Mouse (Mus musculus) lung, postnatal 4 days (tissue): ENCODE results near the gene Fam129b.

Experiments
- DNase-seq, 2 experiments: peaks; one replicate each; pipeline ENCODE4 v3.0.0; 2021

Gene Fam129b

DNA sequence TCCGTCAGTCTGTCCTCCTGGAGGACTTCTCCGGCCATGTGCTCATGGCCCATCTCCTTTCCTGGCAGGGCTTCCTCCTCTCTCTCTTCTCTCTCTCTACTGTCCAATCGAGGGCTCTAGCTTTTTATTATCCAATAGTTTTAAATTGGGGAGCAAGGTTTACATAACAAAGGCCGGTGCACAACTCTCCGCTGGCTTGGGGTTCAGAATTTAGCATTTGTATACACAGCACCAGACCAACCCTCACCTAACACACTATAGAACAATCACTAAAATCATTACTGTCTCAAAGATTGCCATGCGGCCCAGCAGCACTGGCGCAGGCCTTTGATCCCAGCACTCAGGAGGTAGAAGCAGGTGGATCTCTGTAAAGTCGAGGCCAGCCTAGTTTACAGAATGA is 15.1 kb upstream of the Fam129b start:
- DNase-seq: no peak

DNA sequence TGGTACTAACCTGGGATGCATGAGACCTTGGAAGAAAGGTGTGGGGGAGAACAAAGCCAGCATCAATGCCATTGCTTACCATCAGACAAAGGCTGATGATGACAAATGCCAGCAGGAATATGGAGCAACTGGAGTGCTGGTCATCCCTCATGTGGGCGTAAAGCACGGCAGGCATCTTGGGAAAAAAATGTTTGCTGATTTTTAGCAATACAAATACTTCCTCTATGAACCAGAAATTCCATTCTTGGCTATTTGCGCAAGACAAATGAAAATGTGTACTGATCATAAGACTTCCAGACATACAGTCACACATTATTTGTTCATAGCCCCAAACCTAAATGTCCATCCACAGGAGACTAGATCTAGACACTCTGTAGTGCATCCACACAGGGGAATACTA is 12.6 kb upstream of the Fam129b start:
- no peak for DNase-seq

DNA sequence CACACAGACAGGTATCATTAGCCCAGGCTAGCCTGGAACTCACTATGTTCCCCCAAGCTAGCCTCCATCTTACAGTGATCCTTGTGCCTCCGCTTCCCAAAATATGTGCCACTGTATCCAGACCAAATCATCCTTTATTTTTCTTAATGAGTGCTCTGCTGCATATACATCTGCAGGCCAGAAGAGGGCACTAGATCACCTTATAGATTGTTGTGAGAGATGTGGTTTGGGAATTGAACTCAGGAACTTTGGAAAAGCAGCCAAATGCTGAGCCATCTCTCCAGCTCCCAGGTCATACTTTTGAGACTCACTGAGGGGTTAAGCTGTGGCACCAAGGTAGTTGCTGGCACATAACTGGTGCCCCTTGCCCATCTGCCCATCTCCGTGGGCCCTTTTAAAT is 11.2 kb upstream of the Fam129b start:
- peak in 1 of 2 experiments; percentile 55 for DNase-seq

DNA sequence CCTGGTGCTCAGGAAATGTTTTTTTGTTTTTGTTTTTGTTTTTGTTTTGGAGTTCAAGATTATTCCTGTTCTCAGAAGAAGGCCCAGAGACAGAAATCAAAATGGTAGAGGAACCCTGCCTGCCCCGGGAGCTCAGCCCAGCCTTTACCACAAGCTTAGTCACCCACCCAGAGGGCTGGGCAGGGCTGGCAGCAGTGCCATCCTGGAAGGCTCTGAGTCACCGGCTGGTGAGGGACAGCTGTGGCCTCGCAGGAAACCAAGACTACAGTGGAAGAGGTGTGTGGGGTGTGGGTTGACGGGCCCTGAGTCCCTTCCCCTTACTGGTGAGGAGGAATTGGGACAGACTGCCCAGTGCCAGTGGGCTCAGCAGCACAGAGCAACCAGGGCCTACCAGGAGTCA is 8.6 kb upstream of the Fam129b start:
- DNase-seq: peak; percentile 44 to 55

DNA sequence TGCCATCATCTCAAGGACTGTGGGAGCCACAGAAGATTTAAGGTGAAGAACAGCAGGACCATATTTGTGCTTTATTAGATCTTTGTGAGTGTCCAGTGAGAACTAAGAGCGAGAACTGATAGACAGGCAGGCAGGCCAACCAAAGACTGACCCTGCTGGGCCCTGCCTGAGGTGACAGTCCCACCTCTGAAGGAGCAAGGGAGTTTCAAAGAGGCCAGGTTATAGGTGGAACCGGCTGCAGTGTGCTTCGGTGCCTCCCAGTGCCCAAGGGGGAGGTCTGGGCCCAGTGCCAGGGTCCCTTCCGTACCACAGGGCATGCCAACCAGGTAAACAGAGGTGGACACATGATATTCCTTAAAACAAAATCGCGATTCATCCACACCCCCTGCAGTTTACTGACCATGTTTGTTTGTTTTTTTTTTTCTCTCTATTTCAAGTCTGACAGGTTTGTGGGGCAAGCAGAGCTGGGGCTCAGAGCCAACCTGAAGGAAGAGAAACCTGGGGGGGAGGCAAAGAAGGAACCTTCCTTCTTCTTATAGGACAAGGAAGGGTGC is 6.1 kb upstream of the Fam129b start:
- peak; percentile 78 to 89 for DNase-seq

DNA sequence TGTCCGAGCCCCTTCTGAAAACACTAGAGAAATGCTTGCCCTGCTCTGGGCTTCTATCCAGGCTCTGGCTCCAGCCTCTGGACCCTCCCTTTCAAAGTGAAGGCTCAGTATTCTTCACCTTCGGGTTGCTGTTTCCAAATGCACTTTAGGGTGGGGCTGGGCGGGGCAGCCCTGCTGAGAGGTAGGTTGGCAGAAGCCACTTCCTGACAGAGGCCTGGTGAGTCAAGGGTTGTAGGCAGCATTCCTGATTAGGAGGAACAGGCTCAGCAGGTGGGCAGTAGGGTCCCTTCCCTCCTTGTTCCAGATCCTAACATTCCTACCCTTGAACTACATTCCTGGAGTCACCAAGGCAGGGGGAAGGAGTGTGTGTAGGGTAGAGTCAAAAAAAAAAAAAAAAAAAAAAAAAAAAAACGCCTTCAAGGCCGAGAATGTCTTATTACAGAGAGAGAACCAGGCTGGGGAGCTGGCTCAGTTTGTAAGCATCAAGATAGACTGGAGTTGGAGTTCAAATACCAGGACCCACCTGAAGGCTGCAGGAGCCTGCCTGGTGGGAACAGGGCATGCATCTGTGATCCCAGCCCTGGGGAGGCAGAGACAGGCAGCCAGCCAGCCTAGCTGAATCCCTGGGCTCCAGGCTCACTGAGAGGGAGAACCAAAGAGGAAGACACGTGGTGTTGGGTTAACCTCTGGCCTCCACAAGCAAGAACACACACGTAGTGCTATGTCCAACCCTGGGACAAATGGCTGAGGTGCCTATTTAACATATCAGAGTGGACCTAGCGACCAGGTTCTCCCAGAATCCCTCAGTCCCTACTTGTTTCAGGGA is 5.4 kb upstream of the Fam129b start:
- peak; percentile 55 to 81 for DNase-seq

DNA sequence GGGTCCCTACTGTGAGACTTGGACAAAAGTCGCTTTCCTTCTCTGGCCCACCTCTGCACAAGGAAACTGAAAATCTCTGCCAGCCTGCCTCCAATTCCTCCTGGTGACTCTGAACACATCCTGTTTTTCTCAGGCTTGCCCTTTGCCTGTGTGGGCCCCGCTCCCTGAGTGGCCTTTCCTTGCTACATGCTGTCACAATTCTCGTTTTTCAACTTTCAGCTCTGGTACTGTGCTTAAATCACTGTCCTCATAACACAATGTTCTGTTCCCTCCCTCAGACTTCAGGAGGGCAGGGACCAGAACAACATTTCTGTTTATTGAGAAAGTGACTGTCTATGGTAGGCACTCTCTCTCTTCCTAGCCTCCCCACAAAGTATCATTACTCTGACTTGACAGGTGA is 1.8 kb upstream of the Fam129b start:
- DNase-seq: no peak

DNA sequence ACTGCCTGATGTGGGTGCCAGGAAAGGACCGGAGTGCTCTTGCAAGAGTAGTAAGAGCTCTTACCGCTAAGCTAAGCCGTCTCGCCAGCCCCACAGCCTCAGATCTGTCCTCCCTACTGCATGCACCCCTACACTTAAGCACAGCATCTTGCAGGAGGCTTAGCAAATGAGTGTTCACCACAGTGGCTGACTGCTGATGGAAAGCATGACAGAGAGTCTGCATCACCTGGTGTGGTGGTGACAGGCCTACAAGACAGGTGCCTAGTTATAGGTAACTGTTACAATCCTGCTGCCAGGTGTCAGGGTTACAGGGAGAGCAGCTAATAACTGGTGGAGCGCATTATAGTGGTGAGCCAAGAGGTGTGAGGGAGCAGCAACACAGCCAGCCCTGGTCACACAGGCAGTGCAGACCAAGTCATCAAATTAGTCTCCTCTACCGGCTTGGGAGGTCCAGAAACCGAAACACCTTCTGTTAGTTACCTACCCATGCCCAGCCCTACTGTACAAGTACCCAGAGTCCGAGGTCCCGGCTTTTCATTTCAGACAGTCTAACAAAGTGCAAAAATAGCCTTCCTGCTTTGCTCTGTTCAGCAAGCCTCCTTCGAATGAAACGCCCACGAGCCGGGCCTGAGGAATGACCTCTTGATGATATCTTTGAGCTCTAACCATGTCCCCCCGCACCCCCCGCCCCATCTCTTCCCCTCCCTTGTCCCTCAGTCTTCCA is 801 bp upstream of the Fam129b start:
- DNase-seq: peak in 1 of 2 experiments; percentile 73

DNA sequence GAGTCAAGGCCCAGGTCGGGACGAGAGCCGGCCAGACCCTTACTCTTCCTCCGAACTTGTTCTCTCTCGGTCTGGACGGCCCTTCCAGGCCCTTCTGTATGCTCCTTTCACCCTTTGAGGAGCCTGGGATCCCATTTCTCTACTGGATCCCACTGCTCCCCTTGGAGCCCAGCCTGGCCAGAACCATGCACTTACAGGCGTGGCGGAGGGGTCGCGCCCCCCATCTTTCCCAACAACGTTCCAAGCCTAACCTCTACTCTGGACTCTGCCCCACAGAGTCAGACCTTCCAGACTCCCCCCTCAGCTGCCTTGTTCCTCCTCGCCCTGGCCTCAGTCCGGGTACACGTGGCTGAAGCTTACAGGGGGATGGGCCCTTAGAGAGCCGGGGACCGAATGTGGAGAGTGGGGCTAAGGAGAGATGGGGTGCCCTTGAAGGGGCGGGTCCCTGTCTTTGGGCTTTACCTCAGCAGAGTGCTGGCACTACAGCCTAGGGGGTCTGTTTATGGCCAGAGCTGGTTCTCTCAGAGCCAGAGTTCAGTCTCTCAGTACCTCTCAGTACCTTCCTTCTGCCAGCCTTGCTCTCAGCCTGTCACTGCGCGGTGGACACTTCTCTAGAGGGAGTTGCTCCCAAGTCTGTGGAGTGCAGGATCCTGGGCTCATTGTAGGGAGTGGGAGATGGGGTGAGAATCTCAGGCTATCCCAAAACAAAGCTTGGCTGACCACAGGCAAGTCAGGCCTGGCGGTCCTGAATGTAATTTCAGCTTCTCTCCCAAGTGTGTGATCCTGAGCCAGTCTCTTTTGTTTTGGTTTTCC is 782 bp downstream of the Fam129b start:
- peak; percentile 31 to 50 for DNase-seq

DNA sequence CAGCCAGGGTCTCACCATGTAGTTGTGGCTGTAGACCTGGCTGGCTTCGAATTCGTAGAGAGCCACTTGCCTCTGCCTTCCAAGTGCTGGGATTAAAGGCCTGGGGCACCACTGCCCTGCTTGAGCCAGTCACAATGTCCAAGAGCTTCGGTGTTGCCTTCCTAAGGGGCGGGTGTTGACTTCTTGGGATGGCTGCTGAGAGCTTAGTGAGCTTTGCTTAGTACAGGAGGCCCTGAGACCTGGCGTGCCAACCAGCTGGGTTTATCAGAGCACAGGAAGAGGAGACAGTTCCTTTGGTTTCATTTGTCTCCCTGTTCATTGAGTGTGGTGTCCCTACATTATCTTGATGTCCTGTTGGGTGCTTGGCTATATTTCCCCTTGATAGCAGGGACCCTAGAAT is 1.4 kb downstream of the Fam129b start:
- DNase-seq: peak; percentile 34 to 39

DNA sequence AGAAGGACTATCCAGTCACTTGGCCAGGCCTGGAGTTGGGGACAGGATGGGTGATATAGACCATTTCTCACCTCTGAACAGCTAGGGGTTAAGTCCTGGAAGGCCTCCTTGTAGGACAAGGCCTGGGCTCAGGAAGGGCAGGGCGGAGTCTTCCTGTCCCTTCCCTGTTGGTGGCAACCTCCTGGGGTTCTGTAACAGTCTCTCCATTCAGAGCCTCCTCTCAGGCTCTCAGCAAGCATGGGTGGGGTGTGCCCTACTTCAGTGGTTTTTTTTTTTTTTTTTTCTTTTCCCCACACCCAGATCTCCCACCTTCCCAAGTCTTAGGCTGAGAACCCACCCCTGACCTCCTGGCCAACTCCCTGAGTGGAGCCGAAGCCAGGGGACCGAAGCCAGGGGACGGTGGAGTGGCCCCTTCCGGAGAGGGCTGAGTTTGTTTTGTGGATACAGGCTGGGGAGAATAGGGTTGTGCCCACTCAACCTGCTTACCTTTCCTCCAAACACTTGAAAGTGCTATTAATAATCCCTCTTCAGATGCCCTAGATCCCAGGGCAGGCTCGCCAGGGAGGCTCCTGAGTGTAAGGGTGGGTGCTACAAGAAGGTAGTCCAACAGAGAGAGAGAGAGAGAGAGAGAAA is 2.0 kb downstream of the Fam129b start:
- DNase-seq: peak; percentile 82 to 93

DNA sequence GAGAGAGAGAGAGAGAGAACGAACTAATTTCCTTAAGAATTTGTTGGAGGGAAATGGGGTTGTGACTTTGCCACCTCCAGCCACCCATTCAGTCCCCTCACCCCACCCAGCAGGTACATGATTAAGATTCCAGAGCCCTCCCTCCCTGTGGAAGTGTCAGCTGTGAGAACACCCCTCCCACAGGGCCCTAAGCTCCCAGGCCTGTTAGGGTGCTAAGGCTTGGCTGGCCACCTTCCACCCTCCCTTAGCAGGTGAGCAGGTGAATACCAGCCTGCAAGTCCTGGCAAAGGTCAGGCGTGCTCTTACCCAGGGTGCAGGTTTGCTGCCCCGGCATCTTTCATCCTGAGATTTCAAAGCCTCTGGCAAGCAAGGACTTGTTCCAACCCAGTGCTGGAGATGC is 2.5 kb downstream of the Fam129b start:
- DNase-seq: peak; percentile 52 to 76

DNA sequence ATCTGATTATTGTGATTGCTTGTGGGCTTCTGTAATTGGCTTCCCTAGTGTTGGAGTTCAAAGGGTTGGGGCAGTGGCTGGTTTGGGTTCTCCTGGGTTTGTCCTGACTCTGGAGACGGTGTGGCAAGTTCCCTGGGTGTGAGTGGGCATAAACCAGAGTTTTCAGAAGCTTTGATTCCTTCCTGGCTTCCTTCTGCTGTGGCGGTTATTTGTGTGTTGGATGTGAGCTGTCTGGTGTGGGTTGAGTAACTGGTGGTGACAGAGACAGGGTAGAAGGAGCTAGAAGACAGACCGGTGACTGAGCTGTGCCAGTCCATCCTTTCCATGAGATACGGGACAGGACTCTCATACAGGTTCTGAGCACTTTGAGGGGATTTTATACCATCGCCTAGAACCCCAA is 3.7 kb downstream of the Fam129b start:
- no peak for DNase-seq

DNA sequence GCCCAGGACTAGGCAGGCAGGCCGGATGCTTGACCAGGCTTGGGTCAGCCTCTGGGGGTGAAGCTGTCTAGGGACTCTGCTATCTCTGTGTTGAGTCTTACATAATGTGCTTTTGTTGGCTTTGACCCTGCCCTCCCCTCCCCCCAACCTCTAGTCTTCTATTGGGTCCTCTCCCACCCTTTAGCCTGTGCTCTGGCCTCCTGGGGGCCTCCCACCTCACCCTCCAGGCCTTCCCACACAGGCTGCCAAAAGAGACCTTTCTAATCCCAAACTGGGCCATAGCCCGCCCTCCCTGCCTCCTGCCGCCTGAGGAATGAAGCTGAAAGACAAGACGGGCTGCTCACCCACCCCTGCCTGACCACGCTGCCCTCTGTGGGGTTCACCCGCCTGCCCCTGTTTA is 5.1 kb downstream of the Fam129b start:
- DNase-seq: peak in 1 of 2 experiments; percentile 47

DNA sequence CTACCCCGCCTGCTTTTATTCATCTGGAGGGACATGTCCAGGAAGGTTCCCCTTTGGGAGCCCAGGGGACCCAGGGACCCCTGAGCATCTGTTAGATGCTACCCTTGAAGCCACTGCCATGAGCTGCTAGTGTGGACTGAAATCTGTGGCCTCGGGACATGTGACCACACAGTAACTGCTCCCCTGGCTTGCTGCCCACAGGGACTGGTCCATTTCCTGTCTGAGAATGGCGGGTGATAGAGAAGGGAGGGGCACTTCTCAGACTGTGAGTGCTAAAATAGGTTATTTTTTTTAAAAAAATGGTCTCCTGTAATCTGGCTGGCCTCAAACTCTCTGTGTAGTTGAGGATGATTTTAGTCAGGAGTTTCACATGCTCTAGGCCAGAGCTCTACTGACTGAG is 5.8 kb downstream of the Fam129b start:
- peak; percentile 90 to 92 for DNase-seq

DNA sequence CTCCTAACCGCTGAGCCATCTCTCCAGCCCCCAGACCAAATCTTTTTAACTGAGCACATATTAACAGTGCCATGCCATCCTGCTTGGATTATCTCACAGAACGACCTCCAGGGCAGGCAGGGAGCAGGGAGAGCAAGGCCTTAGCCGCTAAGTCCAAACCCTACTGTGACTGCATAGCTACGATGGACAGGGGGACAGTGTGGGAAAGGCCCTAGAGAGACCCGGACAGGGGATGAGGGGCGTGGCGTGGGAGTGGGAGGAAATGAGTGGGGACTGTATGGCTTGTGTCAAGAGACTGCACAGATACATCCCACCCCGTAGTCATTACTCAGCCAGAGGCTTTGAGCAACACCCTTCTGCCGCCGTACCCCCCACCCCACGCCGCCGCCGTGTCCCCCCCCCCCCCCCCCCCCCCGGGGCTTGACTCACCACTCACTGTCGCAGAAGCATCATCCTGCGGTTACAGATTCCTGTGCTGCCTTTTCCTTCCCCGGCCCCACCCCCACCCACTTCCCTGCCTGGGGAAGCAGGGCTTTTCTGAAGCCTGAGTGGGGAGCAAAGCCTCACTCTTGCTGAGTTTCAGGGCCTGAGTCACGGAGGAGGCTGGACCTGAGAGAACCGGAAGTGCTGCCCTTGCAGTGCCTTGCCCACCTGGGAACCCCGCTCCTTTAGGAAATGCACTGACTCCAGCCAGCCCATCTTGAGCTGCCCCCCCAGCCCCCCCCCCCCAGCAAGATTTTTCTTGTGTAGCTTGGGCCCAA is 6.5 kb downstream of the Fam129b start:
- DNase-seq: peak; percentile 71 to 76

DNA sequence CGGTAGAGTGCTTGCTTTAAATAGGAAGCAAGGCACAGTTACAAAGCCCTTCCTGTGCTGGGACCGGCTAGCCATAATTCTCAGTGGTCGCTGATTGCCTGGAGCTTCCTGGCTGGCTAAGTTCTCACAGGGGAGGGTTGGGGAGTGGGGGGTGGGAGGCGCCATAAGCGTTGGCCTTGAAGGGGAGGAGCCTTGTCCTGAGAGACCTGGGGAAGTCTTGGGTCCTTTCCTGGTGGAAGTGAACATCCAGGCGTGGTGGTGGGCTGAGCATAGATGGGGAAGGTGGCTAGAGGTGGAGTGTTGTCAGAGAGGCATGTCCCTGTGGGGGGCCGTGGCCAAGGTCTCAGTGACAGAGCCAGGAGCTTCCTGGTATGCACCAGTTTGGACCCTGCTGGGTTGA is 8.8 kb downstream of the Fam129b start:
- peak in 1 of 2 experiments; percentile 48 for DNase-seq

DNA sequence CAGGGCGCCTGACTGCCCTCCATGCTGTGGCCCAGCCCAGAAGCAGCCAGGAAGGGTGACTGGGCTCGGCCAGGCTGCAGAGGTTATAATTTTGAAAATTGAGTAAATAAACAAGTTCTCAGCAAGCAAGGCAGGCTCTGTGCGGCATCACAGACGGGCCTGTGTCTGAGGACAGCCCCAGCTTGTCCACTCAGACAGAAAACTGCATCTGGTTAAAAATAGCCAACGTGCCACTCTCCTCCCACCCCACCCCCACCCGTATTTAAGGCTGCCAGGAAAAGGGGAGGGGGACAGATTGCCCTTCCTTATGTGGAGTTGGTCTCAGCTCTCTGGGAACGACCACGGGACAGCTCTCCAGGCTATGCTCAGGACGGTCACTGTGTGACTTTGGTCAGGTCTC is 12.1 kb downstream of the Fam129b start:
- peak in 1 of 2 experiments; percentile 58 for DNase-seq

DNA sequence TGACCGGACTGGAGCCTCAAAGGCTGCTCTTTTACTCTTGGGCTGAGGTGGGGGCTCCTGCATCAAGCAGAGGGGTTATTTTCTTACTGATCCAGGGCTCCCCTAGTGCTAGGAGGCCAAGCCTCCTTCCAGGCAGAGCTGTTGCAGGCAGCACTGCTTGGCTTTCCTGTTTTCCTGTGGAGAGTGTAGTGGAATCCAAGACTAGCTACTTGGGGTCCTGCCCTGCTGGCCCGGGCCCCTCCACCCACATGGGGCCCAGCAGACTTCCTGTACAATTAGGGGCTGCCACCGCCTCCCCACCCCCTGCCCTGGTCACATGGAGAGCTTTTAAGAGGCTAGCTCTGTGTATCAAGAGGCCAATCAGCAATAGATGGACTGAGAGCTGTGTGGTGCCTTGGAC is 12.6 kb downstream of the Fam129b start:
- DNase-seq: peak in 1 of 2 experiments; percentile 38

DNA sequence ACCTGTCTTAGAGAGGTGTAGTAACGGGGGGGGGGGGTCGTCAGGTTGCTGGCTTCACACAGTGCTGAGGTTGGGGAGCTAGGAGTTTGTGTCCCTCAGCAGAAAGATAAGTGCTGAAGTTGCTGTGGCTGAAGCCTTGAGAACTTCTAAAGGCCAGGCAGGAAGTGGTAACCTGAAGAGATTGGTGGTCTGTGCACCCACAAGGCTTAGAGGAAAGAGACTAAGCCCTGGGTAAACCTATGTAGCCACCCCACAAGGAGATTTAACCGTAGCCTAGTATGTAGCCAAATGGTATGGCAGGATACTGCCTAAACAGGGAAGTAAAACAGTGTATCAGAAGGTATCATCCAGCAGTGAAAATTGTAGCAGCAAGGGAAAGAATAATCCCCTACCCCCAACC is 14.4 kb downstream of the Fam129b start:
- DNase-seq: no peak

DNA sequence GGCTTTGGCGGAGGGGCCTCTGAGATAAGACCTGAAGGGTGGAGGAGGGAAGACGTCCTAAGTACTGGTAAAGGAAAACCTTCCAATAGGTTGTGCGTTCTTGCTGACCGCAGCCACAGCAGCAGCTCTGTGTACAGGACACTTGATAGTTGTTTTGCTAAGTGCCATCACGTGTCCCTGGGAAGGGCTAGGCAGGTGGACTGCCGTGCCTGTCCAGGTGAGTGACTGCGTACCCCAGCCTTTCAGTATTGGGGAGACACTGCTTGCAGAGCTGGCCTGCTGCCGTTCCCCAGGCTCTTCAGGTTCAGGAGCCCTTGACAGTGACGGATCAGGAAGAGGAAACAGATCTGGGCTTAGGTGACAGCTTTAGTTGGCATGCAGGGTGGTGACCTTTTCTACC is 15.4 kb downstream of the Fam129b start:
- DNase-seq: peak in 1 of 2 experiments; percentile 53

DNA sequence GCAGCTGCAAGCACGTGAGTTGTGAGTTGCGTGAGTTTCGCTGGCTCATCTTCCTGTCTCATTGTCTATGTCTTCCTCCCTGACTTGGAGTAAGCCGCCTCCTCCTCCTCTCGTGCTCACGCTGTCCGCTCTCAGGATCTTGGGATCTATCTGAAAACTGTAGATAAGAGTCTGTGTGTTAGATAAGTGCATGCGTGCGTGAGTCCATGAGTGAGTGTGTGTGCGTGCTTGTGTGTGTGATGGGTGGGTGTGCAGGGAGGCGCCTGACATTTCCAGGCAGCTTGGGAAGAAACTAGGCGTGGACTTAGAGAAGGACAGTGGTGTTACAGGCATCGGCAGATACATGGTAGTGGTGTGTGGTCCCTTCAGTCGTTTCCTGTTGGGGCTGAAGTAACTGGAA is 16.6 kb downstream of the Fam129b start:
- peak in 1 of 2 experiments; percentile 56 for DNase-seq
